Mouse (Mus musculus): ENCODE data around the gene Map3k14.

The Map3k14 gene

GRCm38 (mm10) chr11:103170111-103170493 is 97.2 kb downstream of the Map3k14 start:
- in situ Hi-C loops (cut with MboI; ENCODE audit: unreplicated experiment in 2 of 2) = loop anchor here in 1 of 2 experiments (5.0 kb wide), 1 partner anchor 157 kb away; no protein-coding TSS in a partner anchor
